Mouse (Mus musculus): Measurements from ENCODE around the gene Ccnf. TPM values are rescaled to one million over a fixed set of nuclear protein-coding genes. Genes with fewer than 3 reads are reported as not detected.

The Ccnf gene
- polyA plus RNA-seq, 1 experiment from 2014 or later: 30.1 TPM

DNA sequence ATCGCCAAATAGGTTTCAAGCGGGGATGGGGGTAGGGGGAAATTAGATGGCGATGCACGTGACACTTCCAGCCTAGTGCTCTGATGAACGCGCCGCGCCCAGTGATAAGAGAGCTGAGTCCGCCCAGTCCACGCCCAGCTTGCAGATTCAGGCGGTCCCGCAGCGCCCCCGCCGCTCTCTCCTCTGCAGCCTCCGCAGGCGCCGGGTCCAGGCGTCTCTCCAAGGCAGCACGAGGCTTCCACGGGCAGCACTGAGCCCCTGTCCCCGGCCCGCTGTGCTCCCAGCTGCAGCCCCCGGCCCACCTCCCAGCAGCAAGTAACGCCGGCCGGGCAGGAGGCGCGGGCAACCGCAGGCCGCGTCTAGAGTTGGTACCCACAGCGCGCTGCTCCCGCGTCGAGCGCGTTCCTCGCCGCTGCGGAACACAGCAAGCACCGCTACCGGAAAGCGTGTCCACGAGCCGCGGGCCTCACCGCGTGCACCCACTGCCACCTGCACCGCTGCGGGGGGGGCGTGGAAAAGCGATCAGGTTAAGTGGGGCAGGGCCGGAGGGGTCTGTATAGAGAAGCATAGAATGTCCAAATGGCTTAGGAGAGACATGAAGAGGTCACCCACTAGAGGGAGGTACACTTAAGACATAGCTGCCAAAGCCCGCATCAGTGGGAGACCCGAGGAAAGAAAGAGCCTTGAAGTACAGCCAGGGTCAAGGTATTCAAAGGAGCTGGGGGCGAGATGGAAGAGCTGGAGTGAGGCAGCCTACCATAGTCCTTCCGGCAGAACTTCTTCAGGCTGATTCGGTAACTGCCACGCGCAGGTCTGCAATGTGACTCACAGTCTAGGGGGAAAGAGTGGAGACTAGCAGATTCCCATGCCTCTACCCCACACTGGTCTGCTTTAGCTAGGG, 44.6 kb downstream of the Ccnf start:
- Histone ChIP-seq H3K9ac (replicated peaks) (peak overlapping the region; percentile 80), H3K36me3 (no peaks in the 10 kb centered on the region), H3K4me2 (replicated peaks) (peak overlapping the region; percentile 89), H3K4me3 (peak overlapping the region; percentile 84), H3K4me1 (peaks cover 82% of the 10 kb centered on the region), H3K27me3 (peaks cover 12% of the 10 kb centered on the region; the same call in 1 of the 2 replicates), H3K9me3 (no peaks in the 10 kb centered on the region), H3K27ac (replicated peaks) (peak overlapping the region; percentile 62)
- ATAC-seq (replicated peaks): peak; percentile 27
- 4% methylated on average over 62 of the region's 62 CpGs for WGBS

DNA sequence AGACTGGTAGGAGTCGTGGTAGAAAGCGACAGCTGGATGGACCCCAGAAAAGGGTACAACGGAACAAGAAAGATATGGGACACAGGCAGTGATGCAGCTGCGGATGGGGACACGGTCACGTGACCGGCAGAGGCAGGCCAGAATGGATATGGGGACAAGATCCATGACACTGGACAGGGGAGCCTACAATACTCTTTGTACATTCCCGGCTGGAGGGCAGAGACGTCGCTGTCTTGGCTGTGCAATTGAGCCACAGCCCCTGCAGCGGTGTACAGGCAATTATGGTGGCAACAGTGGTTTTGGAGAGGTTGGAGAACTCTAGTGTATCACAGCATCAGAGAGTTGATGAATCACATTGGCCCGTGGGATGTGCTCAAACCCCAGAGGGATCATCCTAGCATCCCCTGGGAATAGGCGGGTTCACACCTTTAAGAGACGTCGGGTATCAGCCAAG, 45.3 kb downstream of the Ccnf start:
- ATAC-seq (replicated peaks): peak; percentile 30
- Histone ChIP-seq H3K4me1 (peaks cover 75% of the 10 kb centered on the region), H3K4me3 (peak overlapping the region; percentile 84), H3K4me2 (replicated peaks) (peak overlapping the region; percentile 89), H3K27me3 (peaks cover 12% of the 10 kb centered on the region; the same call in 1 of the 2 replicates), H3K9me3 (no peaks in the 10 kb centered on the region), H3K36me3 (no peaks in the 10 kb centered on the region), H3K9ac (replicated peaks) (peak overlapping the region; percentile 80), H3K27ac (replicated peaks) (peak overlapping the region; percentile 62)
- WGBS: 4% methylated on average over 15 of the region's 15 CpGs

DNA sequence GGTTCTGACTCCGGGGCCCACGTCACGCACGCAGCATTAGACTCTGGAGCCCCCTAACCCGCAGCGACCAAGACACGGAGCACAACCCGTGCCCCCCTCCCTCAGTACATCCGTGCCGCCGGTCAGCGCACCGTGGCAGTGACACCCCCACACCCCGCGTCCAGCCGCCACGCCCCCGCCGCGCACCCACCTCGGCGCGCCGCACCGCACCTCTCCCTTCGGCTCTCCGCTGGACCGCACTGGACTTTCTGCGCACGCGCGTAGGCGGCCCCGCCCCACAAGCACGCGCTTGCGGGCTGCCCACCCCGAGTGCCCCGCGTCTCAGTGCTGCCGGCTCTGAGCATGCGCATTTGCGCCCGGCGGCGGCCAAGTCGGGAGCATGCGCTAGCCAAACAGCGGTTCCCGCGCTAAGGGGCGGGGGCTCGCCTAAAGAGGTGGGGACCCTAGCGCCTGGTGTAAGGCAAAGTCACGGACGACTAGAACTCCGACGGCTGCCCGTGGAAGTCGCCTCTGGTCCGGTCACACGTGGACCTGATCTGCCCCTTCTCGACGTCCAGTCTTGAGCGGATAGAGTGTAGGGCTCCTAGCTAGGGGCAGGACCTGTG, 45.9 kb downstream of the Ccnf start, which contains the start of gene Tbc1d24:
Tbc1d24 (minus strand) TSS at position 279 of the 605 bp plus-strand sequence.
- H3K9ac ChIP-seq (replicated peaks): peak within 1 kb of the TSS; percentile 80
- H3K9me3 ChIP-seq: no peaks in the 10 kb centered on the region
- no peaks in the 10 kb centered on the region for H3K36me3 ChIP-seq
- ATAC-seq (replicated peaks): peak; percentile 83
- peak within 1 kb of the TSS; percentile 84 for H3K4me3 ChIP-seq
- peak within 1 kb of the TSS; percentile 89 for H3K4me2 ChIP-seq (replicated peaks)
- H3K27ac ChIP-seq (replicated peaks): peak within 1 kb of the TSS; percentile 62
- H3K27me3 ChIP-seq: peaks cover 12% of the 10 kb centered on the region; the same call in 1 of the 2 replicates
- WGBS: under 1% methylated on average over 58 of the region's 65 CpGs
- H3K4me1 ChIP-seq: peaks cover 77% of the 10 kb centered on the region

DNA sequence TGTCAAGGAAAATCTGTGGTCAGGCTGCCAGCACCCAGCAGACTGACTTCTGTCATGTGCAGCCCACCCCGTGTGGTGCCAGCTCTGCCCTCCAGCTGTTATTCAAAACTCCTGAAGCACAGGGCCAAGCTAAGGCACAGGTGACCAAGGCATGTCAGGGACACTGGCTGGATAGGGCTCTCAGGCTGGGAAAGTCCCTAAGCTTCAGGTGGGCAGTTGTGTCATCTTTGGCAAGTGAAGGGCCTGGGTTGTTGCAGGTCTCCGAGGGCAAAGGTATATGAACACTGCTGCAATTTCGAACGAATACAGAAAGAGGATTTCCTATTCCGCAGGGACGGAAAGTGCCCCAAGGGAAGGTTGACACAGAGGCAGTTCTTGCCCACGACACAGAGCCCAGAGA, 46.4 kb downstream of the Ccnf start:
- Histone ChIP-seq H3K36me3 (no peaks in the 10 kb centered on the region), H3K4me2 (replicated peaks) (peak overlapping the region; percentile 89), H3K4me3 (peak overlapping the region; percentile 84), H3K9me3 (no peaks in the 10 kb centered on the region), H3K27me3 (peaks cover 12% of the 10 kb centered on the region; the same call in 1 of the 2 replicates), H3K9ac (replicated peaks) (peak overlapping the region; percentile 80), H3K27ac (replicated peaks) (peak overlapping the region; percentile 62; the same call in 1 of the 2 replicates), H3K4me1 (peaks cover 76% of the 10 kb centered on the region)
- ATAC-seq (replicated peaks): no peak
- WGBS: 10% methylated on average over 7 of the region's 7 CpGs

DNA sequence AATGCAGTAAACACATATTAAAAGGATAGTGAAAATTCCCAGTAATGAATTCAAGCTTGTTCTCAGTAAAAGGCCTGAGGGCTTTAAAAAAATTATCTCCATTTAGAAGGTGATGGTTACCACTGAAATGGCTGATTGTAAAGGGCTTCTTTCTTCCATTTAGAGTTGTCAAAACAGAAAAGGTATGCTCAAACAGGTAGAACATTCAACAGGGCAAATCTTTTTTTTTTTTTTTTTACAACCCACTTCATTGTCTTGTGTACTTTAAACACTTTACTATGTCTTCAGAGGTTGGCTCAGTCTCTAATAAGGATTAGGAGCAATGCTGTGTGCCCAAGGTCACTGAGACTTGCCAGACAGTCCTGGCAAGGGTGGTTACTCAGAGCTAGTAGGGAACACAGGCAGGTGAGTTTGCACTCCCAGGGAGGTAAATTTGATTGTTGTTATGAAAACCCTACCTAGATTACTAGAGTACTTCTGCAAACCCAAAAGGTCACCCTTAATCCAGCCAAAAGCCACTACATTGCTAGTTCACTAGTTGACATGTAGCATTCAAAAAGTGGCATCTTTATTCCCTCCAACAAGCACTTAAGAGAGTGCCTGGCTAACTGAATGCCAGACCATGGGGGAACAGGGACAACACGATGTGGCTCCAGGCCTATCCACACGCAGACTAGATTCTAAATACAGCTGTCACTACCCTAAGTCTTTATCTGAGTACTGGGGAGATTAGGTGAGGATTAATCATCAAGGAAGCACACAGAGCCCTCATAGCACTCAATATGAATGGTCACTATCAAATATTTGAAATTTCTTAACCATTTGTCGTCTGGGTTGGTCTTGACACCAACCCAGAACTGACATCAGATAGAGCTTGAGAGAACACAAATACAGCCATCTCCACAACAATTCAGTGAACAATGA, 47.4 kb downstream of the Ccnf start:
- Histone ChIP-seq H3K9me3 (no peaks in the 10 kb centered on the region), H3K4me3 (peak overlapping the region; percentile 84), H3K9ac (replicated peaks) (peak overlapping the region; percentile 80), H3K36me3 (no peaks in the 10 kb centered on the region), H3K4me2 (replicated peaks) (peak overlapping the region; percentile 89), H3K4me1 (peaks cover 67% of the 10 kb centered on the region), H3K27me3 (peaks cover 12% of the 10 kb centered on the region; the same call in 1 of the 2 replicates), H3K27ac (replicated peaks) (no peak overlapping the region)
- 82% methylated on average over 3 of the region's 3 CpGs for WGBS
- no peak for ATAC-seq (replicated peaks)

DNA sequence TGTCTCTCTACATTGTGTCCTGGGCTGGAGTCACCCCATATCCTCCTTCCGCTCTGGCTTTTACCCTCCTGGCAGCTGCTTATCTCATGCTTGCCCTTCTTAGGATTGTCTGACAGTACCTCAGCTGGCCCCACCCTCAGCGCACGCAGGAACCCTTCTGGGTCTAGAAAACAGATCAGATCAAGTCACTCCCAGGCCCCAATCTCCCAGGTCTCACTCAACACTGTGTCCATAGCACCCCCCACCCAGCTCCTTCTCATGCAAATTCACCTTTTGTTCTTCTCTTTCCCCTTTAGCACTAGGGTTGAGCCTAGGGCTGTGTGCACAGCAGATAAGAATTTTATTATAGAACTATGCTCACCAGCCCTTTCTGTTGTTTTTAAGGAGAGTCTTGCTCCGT, 48.2 kb downstream of the Ccnf start:
- WGBS: 42% methylated on average over 4 of the region's 4 CpGs
- Histone ChIP-seq H3K4me3 (no peak overlapping the region), H3K4me2 (replicated peaks) (peak overlapping the region; percentile 89), H3K27me3 (peaks cover 12% of the 10 kb centered on the region; the same call in 1 of the 2 replicates), H3K36me3 (no peaks in the 10 kb centered on the region), H3K9me3 (no peaks in the 10 kb centered on the region), H3K4me1 (peaks cover 59% of the 10 kb centered on the region), H3K9ac (replicated peaks) (0 out of 2 replicates have a peak overlapping the region, but pooled peaks have one; percentile 20), H3K27ac (replicated peaks) (no peak overlapping the region)
- ATAC-seq (replicated peaks): no peak

DNA sequence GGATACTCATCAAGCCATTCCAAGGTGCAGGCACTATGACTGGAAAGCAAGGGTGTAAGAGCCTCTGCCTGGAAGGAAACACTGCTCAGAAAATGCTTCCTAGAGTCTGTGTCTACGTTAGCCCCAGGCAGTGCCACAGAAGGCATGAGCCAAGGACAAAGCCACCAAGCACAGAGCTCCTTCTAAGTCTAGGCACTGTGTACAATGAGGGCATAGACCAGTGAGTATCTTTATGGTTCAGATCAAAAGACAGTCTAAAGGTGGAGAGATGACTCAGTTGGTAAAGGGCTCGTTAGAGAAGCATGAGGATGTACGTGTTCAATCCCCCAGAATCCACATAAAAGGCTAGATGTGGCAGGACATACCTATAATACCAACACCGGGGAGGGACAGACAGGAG, 50.2 kb downstream of the Ccnf start:
- Histone ChIP-seq H3K4me2 (replicated peaks) (no peak overlapping the region), H3K9ac (replicated peaks) (no peak overlapping the region), H3K27me3 (no peaks in the 10 kb centered on the region), H3K4me1 (peaks cover 39% of the 10 kb centered on the region), H3K36me3 (no peaks in the 10 kb centered on the region), H3K27ac (replicated peaks) (no peak overlapping the region), H3K4me3 (no peak overlapping the region), H3K9me3 (no peaks in the 10 kb centered on the region)
- WGBS: 64% methylated on average over 4 of the region's 4 CpGs
- ATAC-seq (replicated peaks): no peak

DNA sequence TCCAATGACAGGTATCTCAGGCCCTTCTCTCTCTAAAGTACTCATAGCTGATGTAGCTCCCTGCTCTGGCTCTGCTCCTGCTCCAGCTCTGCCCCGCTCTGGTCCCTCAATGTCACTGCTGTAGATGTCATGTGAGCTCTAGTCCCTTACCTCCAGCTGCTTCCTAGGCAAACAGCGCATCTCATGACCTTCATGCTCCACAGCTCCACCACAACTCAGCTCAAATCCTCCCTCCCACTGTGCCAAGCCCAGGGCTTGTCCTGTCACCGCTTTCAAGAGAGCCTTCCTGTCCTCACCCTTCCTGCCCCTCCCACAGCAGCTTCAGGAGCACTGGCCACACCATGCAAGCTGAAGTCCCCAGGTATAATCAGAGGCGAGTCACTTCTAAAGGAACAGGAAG, 51.5 kb downstream of the Ccnf start:
- Histone ChIP-seq H3K4me2 (replicated peaks) (no peak overlapping the region), H3K4me3 (no peak overlapping the region), H3K4me1 (peaks cover 29% of the 10 kb centered on the region), H3K36me3 (no peaks in the 10 kb centered on the region), H3K27ac (replicated peaks) (peak overlapping the region; percentile 74; the same call in 1 of the 2 replicates), H3K27me3 (no peaks in the 10 kb centered on the region), H3K9me3 (no peaks in the 10 kb centered on the region), H3K9ac (replicated peaks) (no peak overlapping the region)
- 86% methylated on average over 4 of the region's 4 CpGs for WGBS
- no peak; the same call in 1 of the 2 replicates for ATAC-seq (replicated peaks)

DNA sequence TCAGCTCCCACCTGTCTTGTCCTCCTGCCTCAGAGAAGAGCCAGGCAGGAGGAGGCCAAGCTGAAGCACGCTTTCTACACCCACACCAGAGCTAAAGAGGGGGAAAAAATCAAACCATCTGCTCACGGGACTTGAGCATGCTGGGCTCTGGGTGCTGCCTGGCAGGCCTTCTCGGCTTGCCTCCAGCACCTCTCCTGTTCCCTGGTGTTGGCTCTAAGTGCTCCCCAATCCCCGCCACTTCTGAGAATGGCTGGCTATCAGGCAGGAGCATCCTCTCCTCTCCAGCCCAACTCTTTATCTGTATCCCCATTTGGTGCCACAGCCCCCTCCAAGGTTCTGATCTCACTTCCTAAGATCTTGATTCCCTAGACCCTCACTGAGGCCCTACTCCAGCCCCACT, 52.0 kb downstream of the Ccnf start:
- Histone ChIP-seq H3K4me3 (no peak overlapping the region), H3K27ac (replicated peaks) (peak overlapping the region; percentile 74), H3K4me2 (replicated peaks) (no peak overlapping the region), H3K36me3 (no peaks in the 10 kb centered on the region), H3K4me1 (peaks cover 24% of the 10 kb centered on the region), H3K27me3 (no peaks in the 10 kb centered on the region), H3K9ac (replicated peaks) (no peak overlapping the region), H3K9me3 (no peaks in the 10 kb centered on the region)
- 71% methylated on average over 4 of the region's 4 CpGs for WGBS
- 0 out of 2 replicates have a peak, but pooled peaks have one; percentile 42 for ATAC-seq (replicated peaks)

DNA sequence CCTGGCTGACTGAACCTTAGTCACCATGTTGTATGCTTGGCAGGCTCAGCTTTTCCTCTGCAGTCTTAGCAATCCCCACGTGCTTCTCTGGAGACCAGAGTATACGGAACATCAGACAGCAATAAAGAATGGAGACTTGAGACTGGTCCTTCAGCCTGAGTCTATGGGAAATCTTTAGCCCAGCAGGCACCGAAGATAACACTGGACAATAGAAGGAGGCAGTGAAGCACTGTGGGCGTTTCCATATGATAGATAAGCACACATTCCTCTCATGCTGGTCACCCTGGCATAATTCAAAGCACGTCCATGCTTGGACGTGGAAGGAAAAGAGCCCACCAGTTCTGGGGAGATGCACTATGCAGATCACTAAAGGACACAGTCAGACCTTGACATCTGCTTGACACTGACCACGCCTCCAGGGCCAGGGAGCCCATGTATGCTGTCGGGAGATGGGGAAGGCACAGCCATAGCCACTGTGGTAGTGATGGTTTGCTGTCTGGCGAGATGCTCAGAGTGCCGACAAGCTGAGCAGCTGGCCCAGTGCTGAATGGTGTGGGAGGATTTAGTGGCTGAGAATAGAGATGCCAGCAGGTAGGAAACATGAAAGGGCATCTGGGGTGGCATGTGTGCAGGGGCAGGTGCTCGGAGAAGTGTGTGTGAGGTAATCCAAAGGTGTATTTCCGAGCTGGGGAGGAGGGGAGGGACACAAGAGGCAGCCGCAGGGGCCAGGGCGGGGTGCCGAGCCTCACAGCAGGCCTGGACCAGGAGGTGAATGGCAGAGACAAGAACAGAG, 54.1 kb downstream of the Ccnf start:
- Histone ChIP-seq H3K4me3 (no peak overlapping the region), H3K9ac (replicated peaks) (no peak overlapping the region), H3K36me3 (no peaks in the 10 kb centered on the region), H3K9me3 (no peaks in the 10 kb centered on the region), H3K27ac (replicated peaks) (no peak overlapping the region), H3K4me1 (0 out of 2 replicates have a peak, but pooled peaks cover 8% of the 10 kb centered on the region), H3K27me3 (no peaks in the 10 kb centered on the region), H3K4me2 (replicated peaks) (no peak overlapping the region)
- WGBS: 70% methylated on average over 15 of the region's 15 CpGs
- ATAC-seq (replicated peaks): no peak

DNA sequence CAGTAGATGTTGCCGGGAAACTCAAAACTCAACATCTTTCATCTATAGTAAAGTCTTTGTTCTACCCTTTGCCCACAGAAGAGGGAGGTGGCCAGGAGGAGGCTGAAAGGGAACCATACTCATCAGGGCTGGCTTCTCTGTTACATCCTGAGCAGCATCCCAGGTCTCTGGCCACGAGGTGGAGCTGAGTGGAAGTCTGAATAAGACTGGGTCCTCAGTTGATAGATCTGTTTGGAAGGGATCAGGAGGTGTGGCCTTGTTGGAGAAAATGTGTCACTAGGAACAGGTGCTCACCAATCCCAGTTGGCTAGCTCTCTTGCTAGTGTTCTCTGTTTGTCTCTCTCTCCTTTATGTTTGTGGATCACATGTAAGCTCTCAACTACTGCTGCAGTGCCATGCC, 55.9 kb downstream of the Ccnf start:
- WGBS: 68% methylated on average over 2 of the region's 2 CpGs
- Histone ChIP-seq H3K27ac (replicated peaks) (no peak overlapping the region), H3K27me3 (no peaks in the 10 kb centered on the region), H3K36me3 (no peaks in the 10 kb centered on the region), H3K4me2 (replicated peaks) (no peak overlapping the region), H3K4me1 (0 out of 2 replicates have a peak, but pooled peaks cover under 1% of the 10 kb centered on the region), H3K4me3 (no peak overlapping the region), H3K9ac (replicated peaks) (no peak overlapping the region), H3K9me3 (no peaks in the 10 kb centered on the region)
- ATAC-seq (replicated peaks): no peak

All from forebrain, embryonic 15.5 days (tissue).